Mouse (Mus musculus) spleen, adult 2 months (tissue): ENCODE data around the gene Samd14. TPM values are rescaled to one million over a fixed set of nuclear protein-coding genes. Genes with fewer than 3 reads are reported as not detected.

Source experiments
- DNase-seq, 2 experiments: peaks; one replicate each; pipeline versions ENCODE4 v3.0.0 to v3.0.0-alpha.2; 2012 to 2021; ENCODE audit warnings: low spot score in 2 of 2, low read depth in 1 of 2
- H3K27ac ChIP-seq: fragments of 200-500 bp; 2 replicates; pipeline ENCODE4 v1.5.1; 2012; ENCODE audit warnings: low read length, inconsistent platforms; ENCODE audit not compliant: insufficient read depth
- H3K27me3 ChIP-seq: fragments of 200-500 bp; 2 replicates; pipeline ENCODE4 v1.6.1; 2012; ENCODE audit warnings: mild to moderate bottlenecking, moderate library complexity, low read length, inconsistent platforms; ENCODE audit not compliant: control insufficient read depth, insufficient read depth
- H3K36me3 ChIP-seq: fragments of 200-500 bp; 2 replicates; pipeline ENCODE4 v1.6.1; 2012; ENCODE audit warnings: mild to moderate bottlenecking, low read length, inconsistent platforms; ENCODE audit not compliant: control insufficient read depth, insufficient read depth
- H3K4me1 ChIP-seq: fragments of 200-500 bp; 2 replicates; pipeline ENCODE4 v1.6.1; 2011; ENCODE audit warnings: inconsistent platforms; ENCODE audit not compliant: control insufficient read depth, insufficient read depth, insufficient read length
- H3K4me3 ChIP-seq: fragments of 200-500 bp; 2 replicates; pipeline ENCODE4 v1.5.1; 2011; ENCODE audit warnings: mild to moderate bottlenecking, inconsistent platforms; ENCODE audit not compliant: insufficient read depth, insufficient read length; ENCODE audit errors: extremely low read depth
- CTCF ChIP-seq: fragments of 200-500 bp; IDR thresholded peaks from 2 replicates; pipeline ENCODE4 v1.5.1; 2011; ENCODE audit warnings: mild to moderate bottlenecking, inconsistent platforms; ENCODE audit not compliant: insufficient read depth, insufficient read length, insufficient replicate concordance; ENCODE audit errors: extremely low read depth
- POLR2A ChIP-seq: fragments of 200-500 bp; IDR thresholded peaks from 2 replicates; pipeline ENCODE4 v1.6.1; 2011; ENCODE audit warnings: low read depth, low read length, inconsistent platforms
- WGBS: fragments of 180-500 bp; shearing (Covaris S2); methylation state at CpG from one replicate; pipeline ENCODE4 v1.1.7; 2018; 5-methylcytosine and 5-hydroxymethylcytosine counted together
- polyA plus RNA-seq: library from polyadenylated mRNA; depleted of rRNA; stranded (reverse); fragments of >200 nt; gene quantifications from 2 replicates; pipeline ENCODE4 v1.2.3, GENCODE M21; 2012

Gene Samd14
- polyA plus RNA-seq, 1 experiment = 19.3 TPM

GRCm38 (mm10) chr11:95000128-95000527 is 9.6 kb upstream of the Samd14 start:
- Histone ChIP-seq H3K4me1 (peaks cover 27% of the 10 kb centered on the region; the same call in 1 of the 2 replicates), H3K36me3 (peaks cover 22% of the 10 kb centered on the region), H3K27ac (peak overlapping the region; percentile 61), H3K4me3 (no peak overlapping the region), H3K27me3 (no peaks in the 10 kb centered on the region)
- TF ChIP-seq CTCF = no peak
- no peak for TF ChIP-seq POLR2A
- DNase-seq = no peak
- 63% methylated on average over 8 of the region's 8 CpGs for WGBS

GRCm38 (mm10) chr11:95000548-95000947 is 9.1 kb upstream of the Samd14 start:
- TF ChIP-seq POLR2A (no peak), CTCF (no peak)
- DNase-seq = peak in 1 of 2 experiments; percentile 54
- Histone ChIP-seq H3K4me1 (peaks cover 25% of the 10 kb centered on the region; the same call in 1 of the 2 replicates), H3K4me3 (no peak overlapping the region; the same call in 1 of the 2 replicates), H3K27ac (peak overlapping the region; percentile 61), H3K36me3 (peaks cover 26% of the 10 kb centered on the region), H3K27me3 (no peaks in the 10 kb centered on the region)
- WGBS = 1% methylated on average over 4 of the region's 4 CpGs

GRCm38 (mm10) chr11:95001058-95001457 is 8.6 kb upstream of the Samd14 start:
- 5% methylated on average over 8 of the region's 8 CpGs for WGBS
- H3K27me3 ChIP-seq = no peaks in the 10 kb centered on the region
- peaks cover 27% of the 10 kb centered on the region for H3K36me3 ChIP-seq
- H3K4me3 ChIP-seq = no peak overlapping the region
- peak in 1 of 2 experiments; percentile 55 for DNase-seq
- peak overlapping the region; percentile 40; the same call in 1 of the 2 replicates for H3K27ac ChIP-seq
- no peak for TF ChIP-seq POLR2A
- TF ChIP-seq CTCF = peak; percentile 77; the same call in 1 of the 2 replicates
- peaks cover 25% of the 10 kb centered on the region; the same call in 1 of the 2 replicates for H3K4me1 ChIP-seq

- Histone ChIP-seq H3K4me3 (no peak overlapping the region), H3K4me1 (peaks cover 26% of the 10 kb centered on the region; the same call in 1 of the 2 replicates), H3K27me3 (no peaks in the 10 kb centered on the region), H3K36me3 (peaks cover 26% of the 10 kb centered on the region), H3K27ac (no peak overlapping the region)
- TF ChIP-seq POLR2A (no peak), CTCF (no peak)
- WGBS = 84% methylated on average over 21 of the region's 21 CpGs
- no peak for DNase-seq
Observed at GRCm38 (mm10) chr11:95001584-95002347, 7.9 kb upstream of the Samd14 start.

- no peak for DNase-seq
- no peak for TF ChIP-seq CTCF
- TF ChIP-seq POLR2A = no peak
- Histone ChIP-seq H3K36me3 (peaks cover 24% of the 10 kb centered on the region), H3K4me3 (no peak overlapping the region), H3K4me1 (peaks cover 26% of the 10 kb centered on the region; the same call in 1 of the 2 replicates), H3K27me3 (no peaks in the 10 kb centered on the region), H3K27ac (no peak overlapping the region)
- 96% methylated on average over 8 of the region's 8 CpGs for WGBS
Observed at GRCm38 (mm10) chr11:95002705-95003104, 7.0 kb upstream of the Samd14 start.

GRCm38 (mm10) chr11:95004136-95004936 is 5.3 kb upstream of the Samd14 start:
- Histone ChIP-seq H3K4me1 (peaks cover 26% of the 10 kb centered on the region; the same call in 1 of the 2 replicates), H3K36me3 (peaks cover 22% of the 10 kb centered on the region), H3K27me3 (no peaks in the 10 kb centered on the region; the same call in 1 of the 2 replicates), H3K27ac (no peak overlapping the region), H3K4me3 (no peak overlapping the region)
- 93% methylated on average over 12 of the region's 12 CpGs for WGBS
- TF ChIP-seq POLR2A (no peak), CTCF (no peak)
- DNase-seq = no peak
